Mouse (Mus musculus) gastrocnemius, adult 18-20 months (tissue): Measurements from ENCODE around the gene Cdh23. TPM values are rescaled to one million over a fixed set of nuclear protein-coding genes. Genes with fewer than 3 reads are reported as not detected.

Experiments
- DNase-seq: peaks from one replicate; pipeline ENCODE4 v3.0.0; 2021; ENCODE audit warnings: low spot score
- total RNA-seq, 2 experiments: library from RNA; stranded (reverse); gene quantifications; 2 replicates each; pipeline ENCODE4 v1.2.3; 2021

The Cdh23 gene
- total RNA-seq, 2 experiments from 2014 or later = 1.3 to 2.7 TPM

- DNase-seq = no peak
Observed at GRCm38 (mm10) chr10:60644079-60644641, 52.1 kb downstream of the Cdh23 start.

- peak; percentile 30 for DNase-seq
Observed at GRCm38 (mm10) chr10:60639291-60639690, 57.0 kb downstream of the Cdh23 start.

GRCm38 (mm10) chr10:60635568-60636295 lies 60.6 kb downstream of the Cdh23 start:
- no peak for DNase-seq

DNA sequence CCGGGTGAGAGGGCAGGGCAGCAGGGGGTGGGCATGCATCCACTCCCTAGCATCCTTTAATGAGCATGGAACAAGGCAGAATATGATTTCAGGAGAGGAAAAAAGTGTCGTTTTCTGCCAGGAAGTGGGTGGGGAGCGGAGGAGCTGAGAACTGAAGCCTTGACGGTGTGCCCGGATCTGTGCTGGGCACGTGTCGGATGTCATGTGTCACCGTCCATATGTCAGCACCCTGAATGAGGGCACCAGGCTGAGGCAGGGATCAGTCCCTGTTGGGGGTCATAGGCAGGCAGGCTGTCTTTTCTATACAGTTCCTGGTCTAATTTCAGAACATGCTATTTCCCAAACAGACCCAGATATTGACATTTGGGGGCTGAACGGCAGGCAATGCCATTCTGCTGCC lies 61.9 kb downstream of the Cdh23 start:
- DNase-seq = no peak

GRCm38 (mm10) chr10:60626086-60626485 lies 70.2 kb downstream of the Cdh23 start:
- no peak for DNase-seq

GRCm38 (mm10) chr10:60625511-60625910 lies 70.8 kb downstream of the Cdh23 start:
- no peak for DNase-seq

GRCm38 (mm10) chr10:60624945-60625344 lies 71.3 kb downstream of the Cdh23 start:
- DNase-seq = no peak

DNA sequence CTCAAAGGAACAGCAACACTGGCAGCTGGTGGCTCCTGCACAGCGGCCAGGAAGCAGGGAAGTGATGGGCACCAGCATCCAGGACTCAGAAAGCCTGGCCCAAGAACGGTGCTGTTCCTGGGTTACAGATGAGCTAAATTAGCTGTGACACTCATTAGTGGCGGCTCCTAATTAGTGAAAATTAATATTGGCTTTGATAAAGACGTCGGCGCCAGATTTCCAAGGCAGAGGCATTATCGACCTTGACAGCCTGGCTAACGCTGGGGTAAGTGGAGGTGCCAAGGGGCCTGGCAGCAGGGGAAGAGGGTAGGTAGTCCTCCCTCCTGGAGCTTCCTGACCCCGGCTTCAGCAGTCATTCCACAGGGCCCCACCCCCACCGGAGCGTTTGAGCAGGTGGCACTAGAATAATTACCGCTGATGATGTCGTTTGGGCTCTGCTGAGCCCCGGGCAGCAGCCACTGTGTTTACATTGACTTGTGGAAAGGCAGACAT lies 72.0 kb downstream of the Cdh23 start:
- DNase-seq = no peak

- DNase-seq = no peak
Observed at GRCm38 (mm10) chr10:60622836-60623235, 73.5 kb downstream of the Cdh23 start.

DNA sequence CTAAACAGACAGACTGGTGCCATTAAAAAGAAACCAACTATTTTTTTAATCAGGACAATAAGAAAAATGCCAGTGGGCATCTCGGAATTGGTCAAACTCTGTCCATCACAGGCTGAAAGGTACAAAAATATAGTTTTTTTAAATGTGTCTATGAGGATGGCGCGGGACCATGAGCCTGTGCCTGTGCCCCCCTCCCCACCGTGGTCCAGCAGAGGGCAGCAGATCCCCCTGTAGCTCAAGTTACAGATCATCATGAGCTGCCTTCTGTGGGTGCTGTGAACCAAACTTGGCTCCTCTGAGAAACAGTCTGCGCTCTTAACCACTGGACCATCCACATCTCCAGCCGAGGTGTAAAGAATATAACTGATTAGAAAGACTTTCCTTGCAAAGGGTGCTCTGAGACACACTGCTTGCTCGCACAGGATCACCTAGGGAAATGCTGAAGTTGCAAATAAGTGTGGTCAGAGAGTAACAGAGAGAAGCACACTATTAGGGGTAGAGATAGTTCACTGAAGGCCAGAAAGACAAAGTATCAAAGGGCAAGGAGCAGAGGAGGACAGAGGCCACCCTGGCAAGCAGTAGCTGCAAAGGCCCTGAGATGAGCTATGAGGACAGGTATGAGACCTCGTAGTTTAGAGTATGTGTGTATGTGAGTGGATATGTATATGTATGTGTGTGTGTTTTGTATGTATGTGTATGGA lies 74.7 kb downstream of the Cdh23 start:
- no peak for DNase-seq

DNA sequence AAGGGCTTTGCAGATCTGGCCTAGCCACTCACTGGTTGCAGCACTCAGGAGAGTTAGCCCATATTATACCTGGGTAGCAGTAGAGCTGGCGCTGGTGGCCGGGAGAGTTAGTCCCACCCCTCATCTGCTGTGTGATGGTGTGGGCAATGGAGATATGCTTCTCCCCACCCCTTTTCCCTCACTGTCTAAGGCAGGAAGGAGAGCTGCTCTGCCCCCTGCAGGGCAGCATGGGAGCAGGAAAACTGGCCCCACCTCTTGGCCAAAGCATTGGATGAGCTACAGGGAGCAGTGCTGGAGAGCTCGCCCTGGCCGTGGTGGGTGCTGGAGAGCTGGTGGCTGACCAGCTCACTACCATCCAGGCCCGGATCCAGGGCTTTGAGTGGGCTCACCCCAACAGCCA lies 80.4 kb downstream of the Cdh23 start:
- DNase-seq = no peak

- DNase-seq = no peak
Observed at GRCm38 (mm10) chr10:60612893-60613292, 83.4 kb downstream of the Cdh23 start.

DNA sequence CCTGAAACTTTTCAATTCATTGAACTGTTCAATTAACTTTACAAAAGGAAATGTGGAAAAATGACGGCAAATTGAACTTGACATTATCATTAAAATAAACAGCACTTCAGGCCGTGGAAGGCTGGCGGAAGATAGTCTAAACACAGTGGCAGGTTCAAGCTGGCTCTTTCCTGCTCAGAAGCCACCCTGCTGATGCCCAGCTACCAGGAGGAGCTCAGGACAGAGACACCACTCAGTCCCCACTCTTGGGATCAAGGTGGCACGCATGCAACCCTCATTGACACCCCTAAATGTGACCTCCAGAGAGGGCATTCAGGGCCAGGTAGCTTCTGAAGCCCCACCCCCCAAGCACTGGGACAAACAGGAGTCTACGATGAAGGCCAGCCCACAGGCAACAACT lies 89.1 kb downstream of the Cdh23 start:
- DNase-seq = no peak

DNA sequence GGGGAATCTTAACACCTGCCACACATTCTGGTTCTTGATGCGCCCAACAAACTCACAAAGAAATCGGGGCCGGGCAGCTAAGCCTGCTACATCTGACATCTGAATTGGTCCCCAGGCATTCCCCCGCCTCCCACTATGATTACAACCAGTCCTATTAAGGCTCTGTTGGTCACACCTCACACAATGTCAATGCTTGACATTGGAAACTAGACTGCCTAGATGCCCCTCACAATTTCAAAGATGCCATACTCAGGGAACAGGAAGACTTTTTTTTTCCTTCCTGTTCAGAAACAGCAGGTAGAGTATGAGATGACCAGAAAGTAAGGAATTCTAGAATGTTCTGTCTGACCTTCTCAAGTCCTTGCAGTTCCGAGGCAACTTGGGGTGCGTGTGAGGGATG lies 89.6 kb downstream of the Cdh23 start:
- no peak for DNase-seq

GRCm38 (mm10) chr10:60602235-60602634 lies 94.1 kb downstream of the Cdh23 start:
- DNase-seq = no peak

- no peak for DNase-seq
Observed at GRCm38 (mm10) chr10:60595166-60595565, 101.1 kb downstream of the Cdh23 start.

- DNase-seq = no peak
Observed at GRCm38 (mm10) chr10:60592881-60593575, 103.3 kb downstream of the Cdh23 start.

GRCm38 (mm10) chr10:60591281-60591680 lies 105.0 kb downstream of the Cdh23 start:
- DNase-seq = no peak

GRCm38 (mm10) chr10:60590241-60590640 lies 106.0 kb downstream of the Cdh23 start:
- no peak for DNase-seq

- no peak for DNase-seq
Observed at GRCm38 (mm10) chr10:60585691-60586090, 110.6 kb downstream of the Cdh23 start.

DNA sequence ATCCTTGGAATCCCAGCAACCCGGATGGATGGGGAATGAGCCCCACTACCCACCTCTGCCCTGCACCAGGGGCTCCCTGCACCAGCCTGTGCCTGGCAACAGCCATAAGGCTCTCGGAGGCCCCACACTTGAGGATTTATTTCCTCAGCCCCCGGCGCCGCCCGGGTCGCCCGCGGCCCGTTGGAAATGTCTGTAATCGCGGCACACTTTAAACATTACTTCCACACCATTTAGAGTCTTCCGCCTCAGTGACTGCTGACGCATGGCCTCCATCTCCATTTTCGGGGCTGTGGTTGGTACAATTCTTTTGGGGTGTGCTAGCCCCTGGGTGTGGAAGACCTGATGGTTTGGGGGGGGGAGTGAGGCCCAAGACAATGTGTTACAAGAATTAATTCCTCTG lies 113.3 kb downstream of the Cdh23 start:
- DNase-seq = no peak

DNA sequence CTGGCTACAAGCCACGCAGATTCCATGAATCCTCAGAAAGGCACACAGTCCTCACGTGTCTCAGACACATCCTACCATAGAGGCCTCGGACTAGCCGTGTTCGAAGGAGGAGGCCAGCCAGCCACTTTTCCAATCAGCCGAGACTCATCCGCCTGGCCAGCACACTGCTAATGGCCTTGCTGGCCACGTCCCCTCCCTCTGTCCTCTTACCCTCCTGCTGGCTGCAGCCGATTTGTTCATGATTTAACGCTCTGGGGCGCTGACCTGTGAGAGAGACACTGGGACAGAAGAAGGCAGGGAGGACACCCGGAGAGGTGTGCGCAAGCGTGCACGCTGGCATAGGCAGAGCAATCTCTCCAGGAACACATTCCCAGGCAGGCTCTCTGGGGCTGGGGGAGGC lies 115.6 kb downstream of the Cdh23 start:
- no peak for DNase-seq
